Mouse (Mus musculus) MEL (cell line): ENCODE measurements around the gene Arhgap6. TPM values are rescaled to one million over a fixed set of nuclear protein-coding genes. Genes with fewer than 3 reads are reported as not detected.

Source experiments
- DNase-seq: peaks from one replicate; pipeline ENCODE4 v3.0.0; 2011; ENCODE audit warnings: low read depth, low spot score
- H3K27ac ChIP-seq: 2 replicates; pipeline ENCODE4 v1.5.1; 2012; ENCODE audit warnings: low read depth, mild to moderate bottlenecking, control low read depth, low read length, moderate library complexity; ENCODE audit not compliant: control insufficient read depth
- H3K27me3 ChIP-seq, 2 experiments: fragments of 150-350 bp in 1 of 2; sonication (generic) in 1 of 2; 2 replicates each; pipeline ENCODE4 v1.6.1; 2012; ENCODE audit warnings: low read length in 2 of 2, mild to moderate bottlenecking in 2 of 2, improper control_type of control experiment in 1 of 2, moderate library complexity in 1 of 2; ENCODE audit not compliant: insufficient read depth in 2 of 2, control insufficient read depth in 1 of 2
- H3K36me3 ChIP-seq, 2 experiments: 2 replicates each; pipeline ENCODE4 v1.6.1; 2012 to 2014; ENCODE audit warnings: low read length in 2 of 2, improper control_type of control experiment in 1 of 2, inconsistent platforms in 1 of 2, mild to moderate bottlenecking in 1 of 2; ENCODE audit not compliant: insufficient read depth in 2 of 2, control insufficient read depth in 1 of 2
- H3K4me1 ChIP-seq, 2 experiments: fragments of 150-350 bp in 1 of 2; sonication (generic) in 1 of 2; 2 replicates each; pipeline ENCODE4 v1.6.1; 2012; ENCODE audit warnings: low read length in 2 of 2, improper control_type of control experiment in 1 of 2, mild to moderate bottlenecking in 1 of 2; ENCODE audit not compliant: insufficient read depth in 2 of 2, control insufficient read depth in 1 of 2
- H3K4me3 ChIP-seq, 2 experiments: fragments of 150-350 bp in 1 of 2; sonication (generic) in 1 of 2; 2 replicates each; pipeline ENCODE4 v1.5.1; 2012; ENCODE audit warnings: low read depth in 2 of 2, low read length in 2 of 2, mild to moderate bottlenecking in 2 of 2, moderate library complexity in 2 of 2, control low read depth in 1 of 2, improper control_type of control experiment in 1 of 2; ENCODE audit not compliant: control insufficient read depth in 1 of 2, insufficient read depth in 1 of 2
- H3K79me2 ChIP-seq: 2 replicates; pipeline ENCODE4 v1.6.1; 2012; ENCODE audit warnings: mild to moderate bottlenecking, low read length, moderate library complexity; ENCODE audit not compliant: control insufficient read depth, poor library complexity, insufficient read depth
- H3K9ac ChIP-seq: 2 replicates; pipeline ENCODE4 v1.6.1; 2012; ENCODE audit warnings: low read depth, mild to moderate bottlenecking, control low read depth, low read length, moderate library complexity; ENCODE audit not compliant: control insufficient read depth, poor library complexity, severe bottlenecking
- H3K9me3 ChIP-seq: fragments of 150-350 bp; sonication (generic); replicated peaks from 2 replicates; pipeline ENCODE4 v1.6.1; 2012; ENCODE audit warnings: mild to moderate bottlenecking, low read length, improper control_type of control experiment, moderate library complexity; ENCODE audit not compliant: insufficient read depth
- BHLHE40 ChIP-seq: IDR thresholded peaks from 2 replicates; pipeline ENCODE4 v1.6.1; 2012; ENCODE audit warnings: low read depth, mild to moderate bottlenecking, inconsistent platforms, low read length, improper control_type of control experiment, borderline replicate concordance
- CHD2 ChIP-seq: IDR thresholded peaks from 2 replicates; pipeline ENCODE4 v1.6.1; 2011; ENCODE audit warnings: low read length, improper control_type of control experiment
- CTCF ChIP-seq, 3 experiments: IDR thresholded peaks in 2 of 3; conservative IDR thresholded peaks in 1 of 3; 2 replicates each; pipeline ENCODE4 v1.5.1; 2011 to 2012; ENCODE audit warnings: low read length in 3 of 3, low read depth in 2 of 3, mild to moderate bottlenecking in 2 of 3, improper control_type of control experiment in 1 of 3, inconsistent platforms in 1 of 3, mixed read lengths in 1 of 3, moderate library complexity in 1 of 3; ENCODE audit not compliant: control insufficient read depth in 1 of 3, insufficient read depth in 1 of 3, poor library complexity in 1 of 3, severe bottlenecking in 1 of 3
- E2F4 ChIP-seq: IDR thresholded peaks from 2 replicates; pipeline ENCODE4 v1.6.1; 2011; ENCODE audit warnings: low read depth, low read length, improper control_type of control experiment, borderline replicate concordance
- ELF1 ChIP-seq: IDR thresholded peaks from 2 replicates; pipeline ENCODE4 v1.6.1; 2014; ENCODE audit warnings: low read depth, mild to moderate bottlenecking, inconsistent platforms, low read length, improper control_type of control experiment, moderate library complexity
- EP300 ChIP-seq, 2 experiments: IDR thresholded peaks; 2 replicates each; pipeline ENCODE4 v1.6.1; 2011; ENCODE audit warnings: improper control_type of control experiment in 2 of 2, low read length in 2 of 2, low read depth in 1 of 2, mild to moderate bottlenecking in 1 of 2
- ETS1 ChIP-seq: IDR thresholded peaks from 2 replicates; pipeline ENCODE4 v1.6.1; 2012; ENCODE audit warnings: low read depth, mild to moderate bottlenecking, inconsistent platforms, low read length, improper control_type of control experiment, moderate library complexity
- GABPA ChIP-seq: IDR thresholded peaks from 2 replicates; pipeline ENCODE4 v1.6.1; 2012; ENCODE audit warnings: low read depth, mild to moderate bottlenecking, inconsistent platforms, low read length, improper control_type of control experiment, moderate library complexity
- GATA1 ChIP-seq: IDR thresholded peaks from 2 replicates; pipeline ENCODE4 v1.6.1; 2011; ENCODE audit warnings: low read depth, low read length, improper control_type of control experiment
- HCFC1 ChIP-seq: IDR thresholded peaks from 2 replicates; pipeline ENCODE4 v1.6.1; 2012; ENCODE audit warnings: low read depth, mild to moderate bottlenecking, inconsistent platforms, low read length, improper control_type of control experiment, moderate library complexity
- JUND ChIP-seq: IDR thresholded peaks from 2 replicates; pipeline ENCODE4 v1.6.1; 2011; ENCODE audit warnings: low read depth, mild to moderate bottlenecking, improper control_type of control experiment, low read length
- KAT2A ChIP-seq: conservative IDR thresholded peaks from 2 replicates; pipeline ENCODE4 v1.6.1; 2012; ENCODE audit warnings: low read depth, low read length, improper control_type of control experiment, inconsistent platforms
- MAFK ChIP-seq: IDR thresholded peaks from 2 replicates; pipeline ENCODE4 v1.6.1; 2011; ENCODE audit warnings: low read depth, mild to moderate bottlenecking, low read length, improper control_type of control experiment, borderline replicate concordance
- MAX ChIP-seq: IDR thresholded peaks from 2 replicates; pipeline ENCODE4 v1.6.1; 2011; ENCODE audit warnings: low read length, improper control_type of control experiment
- MAZ ChIP-seq: IDR thresholded peaks from 2 replicates; pipeline ENCODE4 v1.6.1; 2012; ENCODE audit warnings: low read depth, mild to moderate bottlenecking, inconsistent platforms, low read length, improper control_type of control experiment
- MEF2A ChIP-seq: IDR thresholded peaks from 2 replicates; pipeline ENCODE4 v1.6.1; 2014; ENCODE audit warnings: low read depth, mild to moderate bottlenecking, inconsistent platforms, low read length, improper control_type of control experiment; ENCODE audit not compliant: poor library complexity, insufficient replicate concordance, severe bottlenecking; ENCODE audit errors: extremely low read depth
- MXI1 ChIP-seq: IDR thresholded peaks from 2 replicates; pipeline ENCODE4 v1.6.1; 2011; ENCODE audit warnings: mild to moderate bottlenecking, low read depth, low read length, improper control_type of control experiment
- MYB ChIP-seq: IDR thresholded peaks from 2 replicates; pipeline ENCODE4 v1.6.1; 2011; ENCODE audit warnings: mild to moderate bottlenecking, low read depth, low read length, improper control_type of control experiment
- MYC ChIP-seq: IDR thresholded peaks from 2 replicates; pipeline ENCODE4 v1.6.1; 2011; ENCODE audit warnings: low read depth, mild to moderate bottlenecking, low read length, improper control_type of control experiment, moderate library complexity
- NELFE ChIP-seq: IDR thresholded peaks from 2 replicates; pipeline ENCODE4 v1.6.1; 2011; ENCODE audit warnings: low read depth, low read length, improper control_type of control experiment
- NRF1 ChIP-seq: IDR thresholded peaks from 2 replicates; pipeline ENCODE4 v1.6.1; 2014; ENCODE audit warnings: low read depth, mild to moderate bottlenecking, inconsistent platforms, low read length, improper control_type of control experiment, moderate library complexity; ENCODE audit not compliant: poor library complexity, insufficient read depth, severe bottlenecking
- POLR2AphosphoS5 ChIP-seq: IDR thresholded peaks from 2 replicates; pipeline ENCODE4 v1.6.1; 2012; ENCODE audit warnings: low read depth, borderline replicate concordance, mild to moderate bottlenecking, inconsistent platforms, low read length, moderate library complexity, mixed read lengths
- RAD21 ChIP-seq: IDR thresholded peaks from 2 replicates; pipeline ENCODE4 v1.6.1; 2011; ENCODE audit warnings: mild to moderate bottlenecking, low read depth, low read length, improper control_type of control experiment
- SIN3A ChIP-seq: IDR thresholded peaks from 2 replicates; pipeline ENCODE4 v1.6.1; 2012; ENCODE audit warnings: low read length, improper control_type of control experiment, inconsistent platforms
- SMC3 ChIP-seq: IDR thresholded peaks from 2 replicates; pipeline ENCODE4 v1.6.1; 2011; ENCODE audit warnings: low read depth, low read length, improper control_type of control experiment
- TAL1 ChIP-seq: IDR thresholded peaks from 2 replicates; pipeline ENCODE4 v1.6.1; 2012; ENCODE audit warnings: mild to moderate bottlenecking, inconsistent platforms, low read length, moderate library complexity, mixed read lengths
- TBP ChIP-seq: IDR thresholded peaks from 2 replicates; pipeline ENCODE4 v1.8.0; 2011; ENCODE audit warnings: low read depth, low read length, improper control_type of control experiment
- TCF12 ChIP-seq: IDR thresholded peaks from 2 replicates; pipeline ENCODE4 v1.6.1; 2014; ENCODE audit warnings: low read depth, mild to moderate bottlenecking, inconsistent platforms, low read length, improper control_type of control experiment, moderate library complexity
- UBTF ChIP-seq: IDR thresholded peaks from 2 replicates; pipeline ENCODE4 v1.6.1; 2012; ENCODE audit warnings: low read depth, mild to moderate bottlenecking, inconsistent platforms, low read length, improper control_type of control experiment, moderate library complexity, borderline replicate concordance; ENCODE audit not compliant: insufficient read depth
- USF1 ChIP-seq: IDR thresholded peaks from 2 replicates; pipeline ENCODE4 v1.6.1; 2014; ENCODE audit warnings: low read depth, mild to moderate bottlenecking, inconsistent platforms, low read length, improper control_type of control experiment, moderate library complexity
- USF2 ChIP-seq, 2 experiments: IDR thresholded peaks; 2 replicates each; pipeline ENCODE4 v1.6.1; 2011 to 2012; ENCODE audit warnings: improper control_type of control experiment in 2 of 2, low read length in 2 of 2, borderline replicate concordance in 1 of 2, inconsistent platforms in 1 of 2, low read depth in 1 of 2, mild to moderate bottlenecking in 1 of 2; ENCODE audit not compliant: insufficient read depth in 1 of 2
- ZC3H11A ChIP-seq: IDR thresholded peaks from 2 replicates; pipeline ENCODE4 v1.6.1; 2012; ENCODE audit warnings: low read depth, mild to moderate bottlenecking, inconsistent platforms, low read length, improper control_type of control experiment
- ZKSCAN1 ChIP-seq: IDR thresholded peaks from 2 replicates; pipeline ENCODE4 v1.6.1; 2012; ENCODE audit warnings: low read depth, mild to moderate bottlenecking, inconsistent platforms, low read length, improper control_type of control experiment, moderate library complexity
- polyA plus RNA-seq, 2 experiments: library from polyadenylated mRNA; stranded (reverse) in 1 of 2; unstranded in 1 of 2; fragments of >175 nt in 1 of 2; fragments of >200 nt in 1 of 2; gene quantifications; 2 replicates each; pipeline versions ENCODE4 v1.2.1 to v1.2.4; 2012; ENCODE audit warnings: low replicate concordance in 2 of 2, low read depth in 1 of 2; ENCODE audit not compliant: insufficient read length in 2 of 2, insufficient read depth in 1 of 2, missing spikeins in 1 of 2
- total RNA-seq: library from RNA; depleted of rRNA; stranded (reverse); fragments of 300-350 nt; gene quantifications from 2 replicates; pipeline ENCODE4 v1.2.3, GENCODE M21; 2012

The Arhgap6 gene
- total and polyA plus RNA-seq, 3 experiments: 4.4 to 21.7 TPM; not detected in 1

DNA sequence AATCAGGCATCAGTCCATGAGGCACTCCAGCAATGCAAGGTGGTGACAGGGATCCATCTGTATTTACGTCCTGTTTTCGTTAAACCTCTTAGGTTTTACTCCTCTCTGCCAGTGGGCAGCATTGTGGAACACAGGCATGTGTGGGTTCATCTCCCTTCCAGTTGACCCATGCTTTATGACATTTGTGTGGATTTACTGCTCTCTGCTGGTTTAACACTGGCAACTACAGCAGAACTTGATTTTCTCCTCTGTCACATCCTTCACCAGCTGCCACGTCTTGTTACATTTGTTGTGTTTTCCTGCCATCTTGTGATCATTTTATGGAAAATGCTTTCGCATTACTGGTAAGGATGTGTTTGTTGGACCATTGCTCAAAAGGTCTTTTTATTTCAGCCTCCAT lies 504.7 kb downstream of the Arhgap6 start:
- no peak overlapping the region for H3K4me3 ChIP-seq
- peaks cover 0 to 3% of the 10 kb centered on the region in 2 experiments; a peak in 3 of 4 replicates for H3K36me3 ChIP-seq
- peak; percentile 71 for DNase-seq
- H3K79me2 ChIP-seq: no peaks in the 10 kb centered on the region
- TF ChIP-seq NRF1 (no peak), TCF12 (no peak), ZC3H11A (peak; percentile 99), MXI1 (no peak), CTCF (IDR thresholded peaks at IDR 0.05 in 2 of 3, conservative IDR thresholded peaks at IDR 0.05 in 1 of 3; ENCODE audit: control insufficient read depth in 1 of 3, insufficient read depth in 1 of 3, low read depth in 2 of 3, low read length in 3 of 3, poor library complexity in 1 of 3, severe bottlenecking in 1 of 3) (peak; percentile 35 to 94 (median 52)), HCFC1 (no peak), USF1 (no peak), TAL1 (no peak), ZKSCAN1 (no peak), MAFK (no peak), CHD2 (no peak), SMC3 (peak; percentile 99), RAD21 (peak; percentile 98), BHLHE40 (no peak), EP300 (IDR thresholded peaks at IDR 0.05; ENCODE audit: low read depth in 1 of 2, low read length in 2 of 2) (no peak), E2F4 (no peak), MYB (no peak), ELF1 (no peak), GATA1 (no peak), UBTF (no peak), MYC (peak; percentile 58; the same call in 1 of the 2 replicates), POLR2AphosphoS5 (no peak), MAZ (no peak), GABPA (no peak), SIN3A (peak; percentile 59), ETS1 (no peak), KAT2A (no peak), MEF2A (no peak), MAX (no peak), TBP (no peak), USF2 (IDR thresholded peaks at IDR 0.05; ENCODE audit: borderline replicate concordance in 1 of 2, insufficient read depth in 1 of 2, low read depth in 1 of 2, low read length in 2 of 2) (no peak), NELFE (no peak), JUND (no peak)
- H3K9ac ChIP-seq: no peak overlapping the region
- no peak overlapping the region for H3K27ac ChIP-seq
- no peaks in the 10 kb centered on the region for H3K27me3 ChIP-seq
- peaks cover 0 to 2% of the 10 kb centered on the region in 2 experiments; a peak in 2 of 4 replicates for H3K4me1 ChIP-seq
- H3K9me3 ChIP-seq: no peaks in the 10 kb centered on the region
